Mouse (Mus musculus): ENCODE data around the gene Senp3.
"Not testable (repeated sequence)": the region's sequence is repeated elsewhere in the genome, so short reads cannot be mapped to it uniquely, and the experiment has no call there.

Gene Senp3

GRCm38 (mm10) chr11:69703814-69704612, 22.1 kb upstream of the Senp3 start:
- no peak for DNase-seq

- DNase-seq = not testable (repeated sequence)
These were observed 21.5 kb upstream of the Senp3 start for GRCm38 (mm10) chr11:69703381-69703780.

GRCm38 (mm10) chr11:69702886-69703285, 21.0 kb upstream of the Senp3 start:
- DNase-seq = not testable (repeated sequence)

GRCm38 (mm10) chr11:69699595-69699994, 17.7 kb upstream of the Senp3 start:
- DNase-seq = no peak

- DNase-seq = no peak
These were observed 16.7 kb upstream of the Senp3 start for GRCm38 (mm10) chr11:69698574-69698973.

GRCm38 (mm10) chr11:69697396-69697795, 15.5 kb upstream of the Senp3 start:
- no peak for DNase-seq

GRCm38 (mm10) chr11:69695361-69696181, 13.7 kb upstream of the Senp3 start, which contains the start of the genes Tnfsf12 and Tnfsfm13:
Tnfsf12 (minus strand) TSS chr11:69695849.
Tnfsfm13 (minus strand) TSS chr11:69696098.
- peak; percentile 53 for DNase-seq

GRCm38 (mm10) chr11:69695046-69695360, 13.1 kb upstream of the Senp3 start:
- DNase-seq = no peak

- DNase-seq = no peak
These were observed 11.6 kb upstream of the Senp3 start for GRCm38 (mm10) chr11:69693421-69693965.

- DNase-seq = no peak
These were observed 11.0 kb upstream of the Senp3 start for GRCm38 (mm10) chr11:69692863-69693262.

GRCm38 (mm10) chr11:69692196-69692811, 10.4 kb upstream of the Senp3 start:
- no peak for DNase-seq

- DNase-seq = no peak
These were observed 8.0 kb upstream of the Senp3 start for GRCm38 (mm10) chr11:69689891-69690290.

GRCm38 (mm10) chr11:69687061-69687460, 5.2 kb upstream of the Senp3 start:
- DNase-seq = no peak

GRCm38 (mm10) chr11:69686377-69686776, 4.5 kb upstream of the Senp3 start:
- DNase-seq = no peak

- DNase-seq = peak; percentile 50
These were observed 3.8 kb upstream of the Senp3 start, which contains the start of gene Tnfsf13 for GRCm38 (mm10) chr11:69685526-69686148. Tnfsf13 (minus strand) TSS chr11:69685784.

GRCm38 (mm10) chr11:69684936-69685335, 3.1 kb upstream of the Senp3 start:
- no peak for DNase-seq

GRCm38 (mm10) chr11:69684128-69684745, 2.4 kb upstream of the Senp3 start:
- no peak for DNase-seq

- no peak for DNase-seq
These were observed 1.7 kb upstream of the Senp3 start for GRCm38 (mm10) chr11:69683576-69683975.

GRCm38 (mm10) chr11:69682840-69683533, 1.1 kb upstream of the Senp3 start:
- peak; percentile 85 for DNase-seq

- no peak for DNase-seq
These were observed 440 bp upstream of the Senp3 start for GRCm38 (mm10) chr11:69682209-69682839.

Measured in right cerebral cortex, postnatal 25 days (tissue).